Mouse (Mus musculus) liver, postnatal 0 days (tissue): ENCODE measurements around the gene Tph1.

Experiments used
- CTCF ChIP-seq: sonication (generic); IDR thresholded peaks from 2 replicates; pipeline ENCODE4 v1.5.1; 2016; ENCODE audit warnings: antibody characterized with exemption, low read depth
- EP300 ChIP-seq: IDR thresholded peaks from 2 replicates; pipeline ENCODE4 v1.6.1; 2016; ENCODE audit warnings: antibody characterized with exemption, low read depth, mild to moderate bottlenecking

DNA sequence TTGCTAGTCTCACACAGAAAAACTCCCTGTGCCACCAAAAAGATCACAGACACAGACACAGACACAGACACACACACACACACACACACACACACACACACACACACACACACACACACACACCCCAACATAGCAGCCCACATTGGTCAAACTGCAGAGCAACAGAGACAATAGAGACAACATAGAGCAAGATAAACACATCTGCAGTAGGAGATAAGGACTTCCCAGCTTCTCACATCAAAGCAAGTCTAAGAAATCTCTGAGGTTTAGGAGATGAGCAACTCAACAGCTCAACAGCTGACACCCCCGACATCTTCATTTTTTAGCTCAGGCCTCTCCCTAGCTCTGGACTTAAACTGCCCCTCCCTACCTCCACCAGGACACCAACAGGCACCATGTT lies 24.4 kb upstream of the Tph1 start:
- TF ChIP-seq CTCF (no peak), EP300 (0 out of 2 replicates have a peak, but pooled peaks have one; percentile 19)
